Mouse (Mus musculus) MEL (cell line): ENCODE data around the gene Rpl10. TPM values are rescaled to one million over a fixed set of nuclear protein-coding genes. Genes with fewer than 3 reads are reported as not detected.
A peak's percentile ranks its signal among the peaks of the same experiment; 100 is the strongest.

Experiments
- DNase-seq: peaks from one replicate; pipeline ENCODE4 v3.0.0; 2011; ENCODE audit warnings: low read depth, low spot score
- H3K27ac ChIP-seq: 2 replicates; pipeline ENCODE4 v1.5.1; 2012; ENCODE audit warnings: low read depth, mild to moderate bottlenecking, control low read depth, low read length, moderate library complexity; ENCODE audit not compliant: control insufficient read depth
- H3K27me3 ChIP-seq, 2 experiments: fragments of 150-350 bp in 1 of 2; sonication (generic) in 1 of 2; 2 replicates each; pipeline ENCODE4 v1.6.1; 2012; ENCODE audit warnings: low read length in 2 of 2, mild to moderate bottlenecking in 2 of 2, improper control_type of control experiment in 1 of 2, moderate library complexity in 1 of 2; ENCODE audit not compliant: insufficient read depth in 2 of 2, control insufficient read depth in 1 of 2
- H3K36me3 ChIP-seq, 2 experiments: 2 replicates each; pipeline ENCODE4 v1.6.1; 2012 to 2014; ENCODE audit warnings: low read length in 2 of 2, improper control_type of control experiment in 1 of 2, inconsistent platforms in 1 of 2, mild to moderate bottlenecking in 1 of 2; ENCODE audit not compliant: insufficient read depth in 2 of 2, control insufficient read depth in 1 of 2
- H3K4me1 ChIP-seq, 2 experiments: fragments of 150-350 bp in 1 of 2; sonication (generic) in 1 of 2; 2 replicates each; pipeline ENCODE4 v1.6.1; 2012; ENCODE audit warnings: low read length in 2 of 2, improper control_type of control experiment in 1 of 2, mild to moderate bottlenecking in 1 of 2; ENCODE audit not compliant: insufficient read depth in 2 of 2, control insufficient read depth in 1 of 2
- H3K4me3 ChIP-seq, 2 experiments: fragments of 150-350 bp in 1 of 2; sonication (generic) in 1 of 2; 2 replicates each; pipeline ENCODE4 v1.5.1; 2012; ENCODE audit warnings: low read depth in 2 of 2, low read length in 2 of 2, mild to moderate bottlenecking in 2 of 2, moderate library complexity in 2 of 2, control low read depth in 1 of 2, improper control_type of control experiment in 1 of 2; ENCODE audit not compliant: control insufficient read depth in 1 of 2, insufficient read depth in 1 of 2
- H3K79me2 ChIP-seq: 2 replicates; pipeline ENCODE4 v1.6.1; 2012; ENCODE audit warnings: mild to moderate bottlenecking, low read length, moderate library complexity; ENCODE audit not compliant: control insufficient read depth, poor library complexity, insufficient read depth
- H3K9ac ChIP-seq: 2 replicates; pipeline ENCODE4 v1.6.1; 2012; ENCODE audit warnings: low read depth, mild to moderate bottlenecking, control low read depth, low read length, moderate library complexity; ENCODE audit not compliant: control insufficient read depth, poor library complexity, severe bottlenecking
- H3K9me3 ChIP-seq: fragments of 150-350 bp; sonication (generic); replicated peaks from 2 replicates; pipeline ENCODE4 v1.6.1; 2012; ENCODE audit warnings: mild to moderate bottlenecking, low read length, improper control_type of control experiment, moderate library complexity; ENCODE audit not compliant: insufficient read depth
- BHLHE40 ChIP-seq: IDR thresholded peaks from 2 replicates; pipeline ENCODE4 v1.6.1; 2012; ENCODE audit warnings: low read depth, mild to moderate bottlenecking, inconsistent platforms, low read length, improper control_type of control experiment, borderline replicate concordance
- CHD1 ChIP-seq: IDR thresholded peaks from 2 replicates; pipeline ENCODE4 v1.6.1; 2012; ENCODE audit warnings: low read depth, mild to moderate bottlenecking, inconsistent platforms, low read length, improper control_type of control experiment
- CTCF ChIP-seq, 3 experiments: IDR thresholded peaks in 2 of 3; conservative IDR thresholded peaks in 1 of 3; 2 replicates each; pipeline ENCODE4 v1.5.1; 2011 to 2012; ENCODE audit warnings: low read length in 3 of 3, low read depth in 2 of 3, mild to moderate bottlenecking in 2 of 3, improper control_type of control experiment in 1 of 3, inconsistent platforms in 1 of 3, mixed read lengths in 1 of 3, moderate library complexity in 1 of 3; ENCODE audit not compliant: control insufficient read depth in 1 of 3, insufficient read depth in 1 of 3, poor library complexity in 1 of 3, severe bottlenecking in 1 of 3
- GATA1 ChIP-seq: IDR thresholded peaks from 2 replicates; pipeline ENCODE4 v1.6.1; 2011; ENCODE audit warnings: low read depth, low read length, improper control_type of control experiment
- HCFC1 ChIP-seq: IDR thresholded peaks from 2 replicates; pipeline ENCODE4 v1.6.1; 2012; ENCODE audit warnings: low read depth, mild to moderate bottlenecking, inconsistent platforms, low read length, improper control_type of control experiment, moderate library complexity
- JUND ChIP-seq: IDR thresholded peaks from 2 replicates; pipeline ENCODE4 v1.6.1; 2011; ENCODE audit warnings: low read depth, mild to moderate bottlenecking, improper control_type of control experiment, low read length
- MAFK ChIP-seq: IDR thresholded peaks from 2 replicates; pipeline ENCODE4 v1.6.1; 2011; ENCODE audit warnings: low read depth, mild to moderate bottlenecking, low read length, improper control_type of control experiment, borderline replicate concordance
- MAZ ChIP-seq: IDR thresholded peaks from 2 replicates; pipeline ENCODE4 v1.6.1; 2012; ENCODE audit warnings: low read depth, mild to moderate bottlenecking, inconsistent platforms, low read length, improper control_type of control experiment
- MYB ChIP-seq: IDR thresholded peaks from 2 replicates; pipeline ENCODE4 v1.6.1; 2011; ENCODE audit warnings: mild to moderate bottlenecking, low read depth, low read length, improper control_type of control experiment
- MYC ChIP-seq: IDR thresholded peaks from 2 replicates; pipeline ENCODE4 v1.6.1; 2011; ENCODE audit warnings: low read depth, mild to moderate bottlenecking, low read length, improper control_type of control experiment, moderate library complexity
- POLR2A ChIP-seq, 2 experiments: IDR thresholded peaks; 2 replicates each; pipeline ENCODE4 v1.6.1; 2011 to 2012; ENCODE audit warnings: low read length in 2 of 2, mild to moderate bottlenecking in 2 of 2, control low read depth in 1 of 2, improper control_type of control experiment in 1 of 2, low read depth in 1 of 2, moderate library complexity in 1 of 2; ENCODE audit not compliant: control insufficient read depth in 1 of 2, insufficient read depth in 1 of 2, poor library complexity in 1 of 2
- POLR2AphosphoS2 ChIP-seq: IDR thresholded peaks from 2 replicates; pipeline ENCODE4 v1.6.1; 2011; ENCODE audit warnings: low read length, improper control_type of control experiment
- RAD21 ChIP-seq: IDR thresholded peaks from 2 replicates; pipeline ENCODE4 v1.6.1; 2011; ENCODE audit warnings: mild to moderate bottlenecking, low read depth, low read length, improper control_type of control experiment
- RCOR1 ChIP-seq: IDR thresholded peaks from 2 replicates; pipeline ENCODE4 v1.6.1; 2012; ENCODE audit warnings: low read depth, mild to moderate bottlenecking, inconsistent platforms, low read length, improper control_type of control experiment
- SIN3A ChIP-seq: IDR thresholded peaks from 2 replicates; pipeline ENCODE4 v1.6.1; 2012; ENCODE audit warnings: low read length, improper control_type of control experiment, inconsistent platforms
- SMC3 ChIP-seq: IDR thresholded peaks from 2 replicates; pipeline ENCODE4 v1.6.1; 2011; ENCODE audit warnings: low read depth, low read length, improper control_type of control experiment
- TAL1 ChIP-seq: IDR thresholded peaks from 2 replicates; pipeline ENCODE4 v1.6.1; 2012; ENCODE audit warnings: mild to moderate bottlenecking, inconsistent platforms, low read length, moderate library complexity, mixed read lengths
- TBP ChIP-seq: IDR thresholded peaks from 2 replicates; pipeline ENCODE4 v1.8.0; 2011; ENCODE audit warnings: low read depth, low read length, improper control_type of control experiment
- USF2 ChIP-seq, 2 experiments: IDR thresholded peaks; 2 replicates each; pipeline ENCODE4 v1.6.1; 2011 to 2012; ENCODE audit warnings: improper control_type of control experiment in 2 of 2, low read length in 2 of 2, borderline replicate concordance in 1 of 2, inconsistent platforms in 1 of 2, low read depth in 1 of 2, mild to moderate bottlenecking in 1 of 2; ENCODE audit not compliant: insufficient read depth in 1 of 2
- ZC3H11A ChIP-seq: IDR thresholded peaks from 2 replicates; pipeline ENCODE4 v1.6.1; 2012; ENCODE audit warnings: low read depth, mild to moderate bottlenecking, inconsistent platforms, low read length, improper control_type of control experiment
- ZKSCAN1 ChIP-seq: IDR thresholded peaks from 2 replicates; pipeline ENCODE4 v1.6.1; 2012; ENCODE audit warnings: low read depth, mild to moderate bottlenecking, inconsistent platforms, low read length, improper control_type of control experiment, moderate library complexity
- ZNF384 ChIP-seq: IDR thresholded peaks from 2 replicates; pipeline ENCODE4 v1.6.1; 2012; ENCODE audit warnings: low read depth, mild to moderate bottlenecking, inconsistent platforms, low read length, improper control_type of control experiment
- polyA plus RNA-seq, 2 experiments: library from polyadenylated mRNA; stranded (reverse) in 1 of 2; unstranded in 1 of 2; fragments of >175 nt in 1 of 2; fragments of >200 nt in 1 of 2; gene quantifications; 2 replicates each; pipeline versions ENCODE4 v1.2.1 to v1.2.4; 2012; ENCODE audit warnings: low replicate concordance in 2 of 2, low read depth in 1 of 2; ENCODE audit not compliant: insufficient read length in 2 of 2, insufficient read depth in 1 of 2, missing spikeins in 1 of 2
- total RNA-seq: library from RNA; depleted of rRNA; stranded (reverse); fragments of 300-350 nt; gene quantifications from 2 replicates; pipeline ENCODE4 v1.2.3, GENCODE M21; 2012

The Rpl10 gene
- total and polyA plus RNA-seq, 3 experiments: 232 to 3,229 TPM; not detected in 1

DNA sequence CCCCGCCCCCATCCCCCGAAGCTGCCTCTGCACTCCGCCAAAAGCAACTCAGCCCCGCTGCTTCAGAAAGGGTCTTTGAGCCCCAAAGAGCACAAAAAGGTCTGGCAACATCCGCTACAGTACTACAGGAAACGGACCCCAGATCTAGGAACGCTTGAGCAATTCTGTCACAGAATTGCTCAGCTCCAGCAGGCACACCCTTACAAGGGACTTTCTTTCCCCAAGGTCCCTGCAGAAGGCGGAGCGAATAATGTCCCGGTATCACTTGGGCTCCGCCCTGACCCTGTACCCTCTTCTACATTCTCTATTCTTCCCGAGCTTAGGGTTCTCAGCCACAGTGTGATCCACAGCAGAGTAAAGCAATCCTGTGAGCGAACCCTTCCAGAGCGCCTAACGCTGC lies 23.9 kb upstream of the Rpl10 start:
- Histone ChIP-seq H3K9ac (peak overlapping the region; percentile 77), H3K79me2 (peaks cover 18% of the 10 kb centered on the region), H3K9me3 (no peaks in the 10 kb centered on the region), H3K27ac (peak overlapping the region; percentile 55), H3K36me3 (peaks cover 0 to 12% of the 10 kb centered on the region in 2 experiments; a peak in 3 of 4 replicates), H3K4me3 (peak overlapping the region; percentile 61 to 69), H3K4me1 (peaks cover 0 to 17% of the 10 kb centered on the region in 2 experiments; a peak in 2 of 4 replicates), H3K27me3 (no peaks in the 10 kb centered on the region)
- TF ChIP-seq MYB: no peak
- TF ChIP-seq POLR2A (IDR thresholded peaks at IDR 0.05; ENCODE audit: control insufficient read depth in 1 of 2, insufficient read depth in 1 of 2, low read depth in 1 of 2, low read length in 2 of 2, poor library complexity in 1 of 2): no peak
- no peak for TF ChIP-seq POLR2AphosphoS2
- TF ChIP-seq RCOR1: no peak
- no peak for TF ChIP-seq USF2 (IDR thresholded peaks at IDR 0.05; ENCODE audit: borderline replicate concordance in 1 of 2, insufficient read depth in 1 of 2, low read depth in 1 of 2, low read length in 2 of 2)
- no peak for TF ChIP-seq HCFC1
- TF ChIP-seq JUND: no peak
- TF ChIP-seq MAZ: no peak
- no peak for TF ChIP-seq GATA1
- no peak for TF ChIP-seq SIN3A
- no peak for TF ChIP-seq MAFK
- TF ChIP-seq TBP: no peak
- peak; percentile 70 for DNase-seq

DNA sequence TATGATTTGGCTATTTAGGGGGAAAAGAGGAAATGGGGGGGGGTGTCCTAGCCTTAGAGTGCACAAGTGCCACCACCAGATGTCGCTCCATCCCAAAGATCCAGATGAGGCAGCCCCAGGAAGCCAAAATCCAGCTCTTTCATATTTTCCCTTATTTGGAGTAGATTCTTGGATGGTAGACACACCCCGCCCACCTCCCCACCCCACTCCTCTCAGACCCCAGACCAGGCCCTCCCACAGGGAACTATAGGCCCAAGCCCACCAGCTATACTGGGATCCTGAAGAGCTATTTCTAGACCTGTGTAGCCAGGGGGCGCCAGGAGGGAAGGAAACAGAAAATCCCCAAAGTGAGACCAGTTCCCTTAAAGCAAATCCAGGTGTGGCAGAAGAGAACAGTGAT lies 22.0 kb upstream of the Rpl10 start:
- no peak overlapping the region for H3K27ac ChIP-seq
- DNase-seq: peak; percentile 72

More for the DNA sequence above, 22.0 kb upstream of the Rpl10 start:
- Histone ChIP-seq H3K4me3 (no peak overlapping the region; a peak in 1 of 4 replicates), H3K9ac (no peak overlapping the region), H3K9me3 (no peaks in the 10 kb centered on the region), H3K79me2 (peaks cover 14% of the 10 kb centered on the region), H3K4me1 (peaks cover 0 to 7% of the 10 kb centered on the region in 2 experiments; a peak in 2 of 4 replicates), H3K36me3 (peaks cover 0 to 3% of the 10 kb centered on the region in 2 experiments; a peak in 2 of 4 replicates), H3K27me3 (no peaks in the 10 kb centered on the region)
- TF ChIP-seq SMC3: peak; percentile 53
- TF ChIP-seq ZNF384: no peak
- peak; percentile 38 for TF ChIP-seq ZC3H11A
- 0 out of 2 replicates have a peak, but pooled peaks have one; percentile 40 for TF ChIP-seq SIN3A
- no peak for TF ChIP-seq ZKSCAN1
- TF ChIP-seq RCOR1: no peak
- TF ChIP-seq BHLHE40: no peak
- no peak for TF ChIP-seq MYC
- peak in 2 of 3 experiments; percentile 46 to 67; a peak in 5 of 6 replicates for TF ChIP-seq CTCF (IDR thresholded peaks at IDR 0.05 in 2 of 3, conservative IDR thresholded peaks at IDR 0.05 in 1 of 3; ENCODE audit: control insufficient read depth in 1 of 3, insufficient read depth in 1 of 3, low read depth in 2 of 3, low read length in 3 of 3, poor library complexity in 1 of 3, severe bottlenecking in 1 of 3)
- 0 out of 2 replicates have a peak, but pooled peaks have one; percentile 15 for TF ChIP-seq HCFC1
- TF ChIP-seq CHD1: no peak
- TF ChIP-seq MAZ: peak; percentile 77
- TF ChIP-seq POLR2AphosphoS2: no peak
- TF ChIP-seq TAL1: no peak
- TF ChIP-seq RAD21: peak; percentile 59
